Mouse (Mus musculus) cerebellum, adult 11 months (tissue): ENCODE data around the gene Gal3st2c.
"Not testable (repeated sequence)": the region's sequence is repeated elsewhere in the genome, so short reads cannot be mapped to it uniquely, and the experiment has no call there.

Experiments used
- DNase-seq: peaks from one replicate; pipeline ENCODE4 v3.0.0; 2022

Gal3st2c gene

DNA sequence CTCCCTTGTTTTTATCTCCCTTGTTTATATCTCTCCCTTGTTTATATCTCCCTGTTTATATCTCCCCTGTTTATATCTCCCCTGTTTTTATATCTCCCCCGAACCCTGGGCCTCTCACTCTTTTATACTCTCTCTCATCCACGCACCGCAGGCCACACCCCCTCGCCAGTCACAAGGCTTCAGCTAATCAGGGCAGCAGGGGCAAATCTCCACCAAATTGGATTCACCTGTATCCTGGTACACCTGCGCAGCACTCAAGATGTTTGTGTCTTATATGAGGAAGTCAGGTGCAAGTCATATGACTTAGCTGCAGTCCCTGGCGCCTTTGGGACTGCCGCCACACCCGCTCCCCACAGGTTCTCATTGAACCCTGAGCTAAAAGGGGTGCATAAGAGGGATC is at the start of gene Gal3st2c:
Gal3st2c (plus strand) TSS at position 301 of the 400 bp plus-strand sequence.
- not testable (repeated sequence) for DNase-seq

DNA sequence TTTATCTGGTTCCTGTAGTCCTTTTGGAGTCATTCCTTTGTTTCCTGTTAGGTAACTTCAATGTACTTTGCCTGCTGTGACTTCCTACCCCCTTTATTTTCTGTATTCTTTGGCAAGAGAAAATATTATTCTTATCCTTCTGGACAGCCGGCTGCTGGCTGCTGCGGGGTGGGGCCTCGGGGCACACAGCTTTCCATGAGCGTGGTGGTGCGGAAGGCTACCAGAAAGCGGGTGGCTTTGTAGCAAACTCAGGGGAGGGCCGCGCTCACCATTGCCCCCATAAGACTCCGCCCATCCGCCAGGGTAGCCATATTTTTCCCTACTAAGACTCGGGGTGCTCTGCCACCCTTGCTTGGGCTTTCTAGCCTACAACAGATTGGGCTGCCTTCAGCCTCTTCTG is 41.2 kb upstream of the Gal3st2c start:
- not testable (repeated sequence) for DNase-seq

DNA sequence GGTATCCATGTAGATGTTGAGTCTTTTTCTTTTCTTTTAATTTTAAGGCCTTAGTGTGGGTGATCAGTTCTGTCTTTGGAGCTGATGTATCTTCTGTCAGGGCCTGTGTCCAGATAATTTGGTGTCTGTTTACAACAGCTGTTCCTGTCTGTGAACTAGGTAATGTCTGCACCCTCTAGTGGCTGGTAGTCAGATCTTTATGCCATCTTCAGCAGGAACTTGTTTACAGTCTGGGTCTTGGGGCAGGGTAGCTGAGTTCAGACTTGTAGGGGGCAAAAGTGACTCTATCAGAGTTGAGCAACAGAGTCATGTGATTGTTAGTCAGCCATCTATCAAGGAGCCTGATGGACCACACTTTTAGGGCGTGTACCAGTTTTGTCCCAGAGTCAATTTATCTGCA is 23.8 kb upstream of the Gal3st2c start:
- DNase-seq, result not testable (repeated sequence)

DNA sequence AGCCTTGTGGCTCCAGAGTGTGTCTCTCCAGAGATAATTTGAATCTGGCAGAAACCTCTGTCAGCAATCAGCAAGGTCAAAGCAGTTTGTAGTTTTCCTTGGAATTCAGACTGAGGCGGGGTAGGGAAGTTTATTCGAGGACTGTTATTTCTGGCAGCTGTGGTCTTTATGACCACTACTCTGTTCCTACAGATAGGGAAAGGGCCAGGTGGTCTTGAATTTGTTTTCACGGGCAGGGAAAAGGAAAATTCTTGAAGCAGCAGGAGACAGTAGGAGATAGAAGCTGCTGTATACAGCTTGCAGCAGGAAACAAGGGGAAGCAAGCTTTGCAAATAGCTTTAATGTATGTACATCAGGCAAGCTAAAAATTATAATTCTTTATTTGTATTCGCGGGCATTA is 19.9 kb upstream of the Gal3st2c start:
- DNase-seq, result not testable (repeated sequence)

DNA sequence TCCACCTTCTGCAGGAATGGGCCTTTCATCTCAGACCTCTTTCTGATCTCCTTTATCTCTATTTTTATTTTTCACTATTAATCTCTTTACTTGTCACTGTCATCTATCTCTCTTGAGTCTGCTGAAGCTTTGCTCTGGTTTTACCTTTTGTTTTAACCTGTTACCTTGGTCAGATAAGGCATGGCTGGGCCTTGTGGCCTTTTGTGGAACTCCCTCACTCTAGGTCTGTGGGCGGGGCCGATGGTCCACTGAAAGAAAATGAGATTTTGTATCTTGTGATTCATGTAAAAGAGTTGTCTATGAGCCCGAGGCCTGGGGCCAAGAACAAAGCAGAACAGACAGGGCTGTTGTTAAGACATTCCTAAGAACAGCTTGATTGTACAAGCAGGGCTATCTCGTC is 19.5 kb upstream of the Gal3st2c start:
- DNase-seq, result not testable (repeated sequence)

DNA sequence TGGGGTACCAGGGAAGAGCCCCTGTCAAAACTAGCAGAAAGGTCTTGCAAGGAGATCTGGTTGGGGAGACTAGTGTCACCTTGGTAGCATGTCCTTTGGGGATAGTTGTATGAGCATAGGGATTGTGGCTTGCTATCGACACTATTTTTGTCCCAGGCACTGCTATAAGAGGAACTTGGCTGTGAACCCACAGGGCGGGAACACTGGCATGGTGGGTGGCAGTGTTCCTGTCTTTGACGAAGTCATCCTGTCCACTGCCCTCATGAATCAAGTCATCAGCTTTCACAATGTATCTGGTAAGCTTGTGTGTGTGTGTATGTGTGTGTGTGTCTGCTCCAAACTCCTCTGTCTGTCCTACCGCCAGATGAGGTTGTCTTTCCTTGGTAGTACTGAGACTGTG is 14.5 kb upstream of the Gal3st2c start:
- DNase-seq, result not testable (repeated sequence)

DNA sequence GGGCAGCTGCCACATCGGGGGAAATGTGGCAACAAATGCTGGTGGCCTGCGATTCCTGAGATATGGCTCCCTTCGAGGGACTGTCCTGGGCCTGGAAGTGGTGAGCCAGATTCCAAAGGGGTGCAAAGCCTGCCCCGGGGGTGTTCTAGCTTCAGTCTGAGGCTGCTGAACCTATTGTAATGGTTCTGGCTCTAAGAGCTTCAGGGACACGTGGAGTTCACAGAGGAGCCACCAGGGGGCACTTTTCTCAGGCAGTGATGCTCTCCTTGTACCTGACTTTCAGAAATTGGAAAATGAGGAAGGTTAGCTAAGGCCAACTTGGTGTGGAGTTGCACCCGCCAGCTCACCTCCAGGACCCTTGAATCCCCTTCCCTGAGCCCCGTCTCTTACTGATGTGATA is 12.0 kb upstream of the Gal3st2c start:
- DNase-seq, result not testable (repeated sequence)

DNA sequence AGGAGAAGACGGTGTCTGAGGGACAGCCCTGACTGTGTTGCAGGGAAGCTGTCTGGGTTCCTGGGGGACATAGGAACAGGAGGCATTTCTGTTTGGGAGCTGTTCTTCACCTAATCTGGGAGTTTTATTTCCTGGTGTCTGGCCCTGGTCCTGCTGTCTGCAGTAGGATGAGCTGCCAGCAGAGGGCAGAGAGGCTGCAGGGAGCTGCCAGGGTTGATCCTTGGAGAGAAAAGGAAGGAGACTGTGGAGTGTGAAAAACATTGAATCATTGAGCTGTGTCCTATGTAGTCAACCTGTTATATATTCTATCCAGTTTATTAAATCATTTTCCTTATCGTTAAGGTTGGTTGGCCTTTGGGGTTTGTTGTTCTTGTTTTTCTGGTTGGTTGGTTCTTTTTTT is 9.4 kb upstream of the Gal3st2c start:
- DNase-seq, result not testable (repeated sequence)

DNA sequence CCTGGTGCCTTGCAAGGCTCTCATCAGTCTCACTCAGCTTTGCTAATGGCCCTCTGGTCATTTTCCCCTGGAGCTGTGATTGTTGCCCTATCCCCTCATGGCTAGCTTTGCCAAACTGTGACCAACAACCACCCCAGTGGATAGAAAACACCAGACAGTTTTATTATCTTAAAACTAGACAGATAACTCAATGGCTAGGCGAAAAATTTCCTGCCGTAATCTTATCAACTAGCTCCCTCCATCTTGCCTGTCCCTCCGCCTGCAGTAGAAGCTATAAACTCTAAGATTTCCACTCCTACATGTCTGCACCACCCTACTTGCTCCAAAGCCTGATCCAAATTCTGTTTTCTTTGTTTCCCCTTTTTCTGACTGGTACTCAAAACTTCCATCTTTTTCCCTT is 4.1 kb upstream of the Gal3st2c start:
- no peak for DNase-seq

DNA sequence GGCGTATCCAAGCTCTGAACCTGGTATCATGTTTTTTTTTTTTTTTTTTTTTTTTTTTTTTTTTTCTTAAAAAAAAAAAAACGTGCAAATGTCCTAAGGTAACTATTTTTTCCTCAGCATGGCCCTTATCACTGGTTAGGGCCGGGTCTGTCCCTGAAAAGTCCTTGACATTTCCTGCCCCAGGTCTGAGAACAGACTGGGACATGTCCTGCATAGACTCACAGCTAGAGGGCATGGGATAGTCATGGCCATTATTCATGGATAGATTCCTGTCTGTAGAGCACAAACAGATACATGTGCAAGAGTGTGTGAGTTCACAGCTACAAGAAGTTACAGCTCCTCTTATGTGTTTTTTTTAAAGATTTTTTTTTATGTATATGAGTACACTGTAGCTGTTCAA is 1.5 kb upstream of the Gal3st2c start:
- DNase-seq, result no peak

DNA sequence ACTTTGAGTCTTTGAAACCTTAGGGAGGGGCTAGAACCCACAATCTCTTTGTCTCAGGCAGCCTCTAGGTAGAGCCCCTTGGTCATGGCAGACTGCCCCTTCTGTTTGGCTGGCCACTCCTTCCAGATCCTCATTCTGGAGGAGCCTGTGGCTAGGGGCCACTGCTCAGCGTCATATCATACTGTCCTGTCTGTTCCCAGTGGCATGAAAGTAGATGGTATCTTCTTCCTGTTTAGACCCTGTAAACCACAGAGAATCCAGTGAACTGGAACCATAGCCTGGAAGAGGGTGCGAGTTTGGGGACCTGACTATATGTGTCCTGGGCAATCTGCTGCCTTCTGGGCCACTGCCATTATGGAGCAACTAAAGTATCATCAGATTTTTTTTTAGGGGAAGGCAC is 759 bp downstream of the Gal3st2c start:
- DNase-seq, result not testable (repeated sequence)

DNA sequence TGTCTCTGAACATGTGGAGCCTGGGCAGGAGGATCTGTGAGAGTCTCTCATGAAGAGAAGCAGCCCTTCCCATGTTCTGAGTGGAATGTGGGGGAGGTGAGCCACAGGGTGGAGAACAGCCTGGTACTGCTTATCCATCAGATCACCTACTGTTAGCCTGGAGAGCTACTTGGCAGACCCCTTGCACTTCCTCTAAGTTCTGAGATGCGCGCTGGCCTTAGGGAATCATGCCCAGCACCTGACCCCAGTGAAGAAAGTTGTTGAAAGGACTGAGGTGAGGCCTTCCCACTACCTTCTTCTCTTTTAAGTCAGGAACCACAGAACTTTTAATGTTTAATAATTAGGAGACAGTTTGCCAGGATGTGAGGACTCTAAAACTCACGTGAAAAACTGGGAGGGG is 1.2 kb downstream of the Gal3st2c start:
- DNase-seq, result not testable (repeated sequence)

DNA sequence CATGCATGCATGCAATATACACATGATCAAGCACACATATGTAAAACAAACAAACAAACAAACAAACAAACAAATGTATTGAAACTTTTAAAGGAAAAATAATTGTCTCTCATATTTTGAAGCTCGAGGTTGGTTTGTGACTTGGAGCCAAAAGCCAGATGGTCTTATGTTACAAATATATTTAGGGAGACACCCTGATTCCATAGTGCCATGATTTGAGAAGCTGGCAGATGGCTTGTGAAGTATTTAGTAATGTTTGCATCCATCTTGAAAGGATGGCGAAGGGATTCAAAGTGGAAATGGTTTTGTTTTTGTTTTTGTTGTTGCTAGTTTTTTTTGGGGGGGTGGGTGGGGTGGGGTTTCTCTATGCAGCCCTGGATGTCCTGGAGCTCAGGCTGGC is 10.7 kb downstream of the Gal3st2c start:
- DNase-seq, result no peak

DNA sequence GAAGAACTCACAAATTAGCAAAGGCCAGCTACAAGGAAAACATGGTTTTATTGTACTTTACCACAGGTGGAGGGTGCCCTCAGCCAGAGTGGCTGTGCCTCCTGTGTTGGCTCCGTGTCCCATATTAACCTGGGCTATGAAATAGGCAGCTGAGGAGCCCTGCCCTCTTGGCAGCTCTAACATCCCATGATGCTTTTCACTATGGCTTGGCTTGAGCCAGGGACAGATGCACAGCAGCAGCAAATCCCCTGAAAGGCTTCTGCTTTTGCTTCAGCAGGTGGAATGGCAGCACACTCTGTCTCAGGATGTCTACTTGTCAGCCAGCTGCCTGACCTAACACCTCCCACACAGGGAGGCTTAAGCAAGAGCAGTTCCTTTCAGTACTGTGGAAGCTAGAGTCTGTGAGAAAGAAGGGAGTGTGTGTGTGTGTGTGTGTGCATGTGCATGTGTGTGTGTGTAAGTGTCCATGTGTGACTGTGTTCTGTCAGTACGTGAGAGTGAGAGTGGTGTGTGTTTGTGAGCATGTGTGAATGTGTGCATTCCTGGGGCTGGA is 15.7 kb downstream of the Gal3st2c start:
- not testable (repeated sequence) for DNase-seq

DNA sequence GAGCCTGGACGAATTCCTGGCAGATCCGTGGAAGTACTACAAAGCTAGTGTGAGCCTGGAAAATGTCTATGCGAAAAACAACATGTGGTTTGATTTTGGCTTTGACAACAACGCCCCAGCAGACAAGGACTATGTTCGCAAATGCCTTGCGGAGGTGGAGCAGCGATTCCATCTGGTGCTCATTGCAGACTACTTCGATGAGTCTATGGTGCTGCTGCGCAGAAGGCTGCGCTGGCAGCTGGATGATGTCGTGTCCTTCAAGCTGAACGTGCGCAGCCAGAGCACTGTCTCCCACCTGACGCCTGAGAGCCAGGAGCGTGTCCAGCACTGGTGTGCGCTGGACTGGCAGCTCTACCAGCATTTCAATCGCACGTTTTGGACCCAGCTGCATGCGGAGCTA is 18.5 kb downstream of the Gal3st2c start:
- DNase-seq, result not testable (repeated sequence)

DNA sequence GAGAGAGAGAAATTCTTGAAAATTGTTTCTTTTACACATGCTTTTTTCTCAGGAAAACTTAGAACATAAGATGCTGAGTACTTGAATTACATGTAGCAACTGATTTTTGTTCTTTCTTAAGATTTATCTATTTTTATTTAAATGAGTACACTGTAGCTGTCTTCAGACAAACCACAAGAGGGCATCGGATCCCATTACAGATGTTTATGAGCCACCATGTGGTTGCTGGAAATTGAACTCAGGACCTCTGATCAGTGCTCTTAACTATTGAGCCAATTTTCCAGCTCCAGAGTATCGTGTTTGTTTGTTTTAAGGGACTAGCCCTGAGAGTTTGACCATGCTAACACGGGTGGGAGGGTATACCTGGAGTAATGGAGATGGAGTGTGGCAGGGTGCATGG is 21.3 kb downstream of the Gal3st2c start:
- no peak for DNase-seq

DNA sequence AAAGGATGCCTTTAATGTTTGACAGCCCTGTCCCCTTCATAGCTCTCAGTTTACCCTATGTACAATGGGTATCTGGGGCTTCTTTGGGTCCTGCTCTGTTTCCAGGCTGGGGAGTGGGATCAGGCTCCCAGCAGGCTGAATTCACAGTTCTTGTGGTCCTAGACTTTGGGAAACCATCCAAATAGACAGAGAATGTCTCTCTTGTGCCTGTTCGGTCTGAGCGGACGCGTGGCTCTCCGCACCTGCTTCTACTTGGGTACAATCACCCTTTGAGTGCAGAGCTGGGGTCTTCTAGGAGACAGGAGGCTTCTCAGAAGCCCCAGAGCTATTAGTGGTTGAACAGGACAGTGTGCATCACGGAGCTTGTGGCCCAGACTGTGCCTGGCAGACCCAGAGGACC is 29.8 kb downstream of the Gal3st2c start, which contains the start of gene Neu4:
Neu4 (plus strand) TSS at position 301 of the 400 bp plus-strand sequence.
- DNase-seq, result no peak

DNA sequence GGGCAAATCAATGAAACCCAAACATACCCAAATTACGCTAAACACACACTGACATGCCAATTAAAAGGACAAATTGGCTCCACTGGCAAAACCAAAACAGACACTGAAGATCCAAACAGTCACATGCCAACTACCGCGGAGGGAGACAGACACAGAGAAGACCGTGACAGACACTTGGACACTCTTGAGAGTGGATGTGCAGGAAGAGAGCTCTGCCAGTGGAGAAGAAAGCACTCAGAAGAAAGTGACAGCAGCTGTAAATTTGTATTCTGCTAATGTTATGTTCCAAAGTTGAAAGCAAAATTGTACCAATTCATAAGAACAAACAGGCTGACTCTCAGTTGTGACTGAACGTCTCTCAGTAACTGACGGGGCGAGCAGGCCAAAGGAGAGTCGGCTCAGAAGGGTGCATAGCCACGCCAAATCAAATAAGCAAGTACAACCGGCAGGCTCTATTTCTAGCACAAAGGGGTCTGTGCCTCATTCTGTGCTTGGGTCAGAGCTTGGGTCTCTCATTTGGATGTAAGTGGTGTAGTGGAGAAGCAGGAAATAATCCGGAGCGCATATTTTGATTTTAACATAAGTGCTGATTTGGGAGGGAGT is 37.3 kb downstream of the Gal3st2c start:
- DNase-seq, result no peak

DNA sequence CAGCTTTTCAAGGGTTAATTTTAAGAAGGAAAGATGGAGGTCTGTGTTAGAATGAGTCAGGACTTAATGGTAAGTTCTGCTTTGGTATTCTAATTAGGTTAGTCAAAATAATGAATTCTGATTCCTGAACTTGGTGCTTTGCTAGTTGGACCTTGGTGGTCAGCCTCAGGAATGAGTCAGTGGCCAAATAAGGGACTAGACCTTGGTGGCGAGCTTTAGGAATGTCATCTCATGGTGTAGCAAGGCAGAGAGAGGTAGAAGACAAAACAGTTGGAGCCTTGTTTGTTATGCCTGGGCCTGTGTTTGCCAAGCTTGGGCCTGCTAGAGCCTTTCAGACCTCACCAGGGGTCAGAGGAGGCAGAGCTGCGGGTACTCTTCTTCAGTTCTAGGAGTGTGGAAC is 38.4 kb downstream of the Gal3st2c start:
- DNase-seq, result no peak

DNA sequence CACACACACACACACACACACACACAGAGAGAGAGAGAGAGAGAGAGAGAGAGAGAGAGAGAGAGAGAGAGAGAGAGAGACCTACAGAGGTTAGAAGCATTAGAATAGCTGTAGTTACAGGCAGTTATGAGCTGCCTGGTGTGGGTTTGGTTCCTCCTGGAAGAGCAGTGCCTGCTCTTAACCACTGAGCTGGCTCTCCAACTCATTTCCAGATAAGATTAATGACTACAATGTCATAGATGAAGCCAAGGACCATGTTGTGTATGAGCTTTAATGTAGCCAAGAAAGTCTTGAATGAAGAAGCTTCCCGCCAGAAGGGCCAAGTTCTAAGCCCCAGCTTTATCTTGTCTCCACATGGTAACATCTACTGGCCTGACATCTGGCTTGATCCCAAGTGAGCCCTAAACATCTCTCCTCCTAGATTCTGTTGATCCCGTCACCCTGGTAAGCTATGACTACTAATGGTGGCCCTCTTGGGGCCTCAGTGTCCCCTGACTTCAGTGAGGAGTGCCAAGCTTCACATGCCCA is 42.8 kb downstream of the Gal3st2c start:
- no peak for DNase-seq

DNA sequence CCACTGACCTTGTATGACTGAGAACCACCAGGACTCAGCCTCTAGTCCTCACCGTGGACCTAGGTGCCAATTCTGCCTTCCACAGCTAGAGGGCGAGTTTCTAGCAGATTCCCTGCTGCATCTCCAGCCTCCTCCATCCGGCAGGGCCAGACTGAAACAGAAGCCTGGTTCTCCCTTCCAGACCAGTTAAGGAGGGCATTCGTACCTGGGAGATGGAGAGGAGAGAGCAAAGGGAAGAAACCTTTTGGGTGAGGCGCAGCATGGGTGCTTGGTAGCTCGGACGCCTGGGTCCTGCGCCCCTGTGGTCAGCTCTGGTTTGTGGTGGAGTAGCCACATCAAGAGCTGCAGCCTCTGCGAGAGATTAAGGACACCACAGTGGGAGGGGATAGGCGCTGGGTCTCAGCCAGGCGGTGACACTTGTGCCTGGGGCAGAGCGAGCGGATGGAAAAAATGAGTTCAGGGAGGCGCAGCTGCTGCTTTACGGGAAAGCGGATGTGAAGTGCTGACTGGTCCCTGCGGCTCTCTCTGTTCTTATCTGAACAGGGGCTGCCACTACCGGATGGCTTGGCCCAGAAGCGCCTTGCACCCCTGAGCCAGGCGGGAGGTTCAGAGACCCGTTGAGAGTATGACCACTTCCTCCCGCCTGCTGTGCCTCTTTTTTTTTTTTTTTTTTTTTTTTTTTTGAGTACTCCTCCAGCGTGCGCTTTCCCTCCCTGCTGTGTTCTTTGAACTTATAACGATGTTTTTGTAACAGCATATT is 44.9 kb downstream of the Gal3st2c start:
- DNase-seq, result peak; percentile 81

DNA sequence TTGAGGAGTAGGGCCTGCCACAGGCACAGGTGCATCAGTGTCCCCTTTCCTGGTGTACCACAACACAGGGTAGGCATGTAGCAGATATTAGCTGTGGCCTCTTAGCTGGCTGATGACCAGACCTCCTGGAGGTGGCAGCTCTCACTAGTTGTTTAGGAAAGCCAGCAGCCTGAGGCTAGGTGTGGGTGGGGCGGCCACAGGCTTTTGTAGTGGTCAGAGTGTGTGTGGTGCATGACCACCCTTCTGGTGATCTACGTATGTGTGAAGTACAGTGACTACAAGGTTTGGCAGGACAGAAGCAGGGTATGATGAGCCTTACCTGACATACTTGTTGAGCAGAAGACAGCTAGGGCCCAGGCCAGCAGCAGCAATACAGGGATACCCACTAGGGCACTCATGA is 50.1 kb downstream of the Gal3st2c start:
- DNase-seq, result no peak

DNA sequence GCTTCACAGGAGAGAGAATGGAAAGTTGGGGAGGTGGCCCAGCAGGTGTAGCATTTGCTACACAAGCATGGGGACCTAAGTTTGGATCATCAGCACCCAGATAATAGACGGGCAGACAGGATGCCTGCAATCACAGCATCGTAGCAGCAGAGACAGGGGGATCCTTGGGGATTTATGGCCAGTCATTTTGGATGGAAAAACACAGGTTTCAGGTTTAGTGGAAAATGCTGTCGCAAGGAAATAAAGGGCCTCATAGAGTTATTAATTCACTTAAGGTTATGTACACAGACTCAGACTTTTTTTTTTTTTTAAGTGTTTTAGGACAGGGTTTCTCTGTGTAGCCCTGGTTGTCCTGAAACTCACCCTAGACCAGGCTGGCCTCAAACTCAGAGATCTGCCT is 55.2 kb downstream of the Gal3st2c start:
- DNase-seq, result no peak

DNA sequence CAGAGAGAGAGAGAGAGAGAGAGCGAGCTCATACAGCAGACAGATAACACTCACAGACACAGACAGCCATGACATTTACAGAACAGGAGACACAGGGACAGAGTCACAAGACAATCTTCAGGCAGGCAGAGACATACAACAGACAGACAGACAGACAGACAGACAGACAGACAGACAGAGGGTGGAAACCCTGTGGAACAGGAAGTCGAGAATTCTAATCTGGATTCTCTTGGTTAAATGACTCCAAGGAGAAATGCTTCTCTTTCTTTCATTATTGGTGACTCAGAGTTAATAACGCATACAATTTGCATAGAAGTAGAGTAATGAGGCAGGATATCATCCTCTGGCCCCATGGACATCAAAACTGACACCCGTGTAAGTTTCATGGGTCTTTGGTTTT is 56.2 kb downstream of the Gal3st2c start:
- DNase-seq, result no peak
